Mouse (Mus musculus) liver, postnatal 0 days (tissue): ENCODE results near the gene Rtn4ip1. TPM values are rescaled to one million over a fixed set of nuclear protein-coding genes. Genes with fewer than 3 reads are reported as not detected.
"Not testable (repeated sequence)": the region's sequence is repeated elsewhere in the genome, so short reads cannot be mapped to it uniquely, and the experiment has no call there.

Experiments
- ATAC-seq: fragments of 200-750 bp; cut with Nextera tagmentation; 2 replicates; pipeline ENCODE4 v1.8.0; 2017; ENCODE audit warnings: mild to moderate bottlenecking, moderate library complexity
- DNase-seq: peaks from one replicate; pipeline ENCODE4 v3.0.0-alpha.2; 2016
- H3K27ac ChIP-seq: fragments of 300-500 bp; sonication (generic); 2 replicates; pipeline ENCODE4 v1.5.1; 2014; ENCODE audit warnings: antibody characterized with exemption, moderate library complexity, mild to moderate bottlenecking, low read depth
- H3K27me3 ChIP-seq: fragments of 300-500 bp; sonication (generic); 2 replicates; pipeline ENCODE4 v1.6.1; 2014; ENCODE audit warnings: low read length, control low read depth, mixed read lengths; ENCODE audit not compliant: insufficient read depth
- H3K36me3 ChIP-seq: fragments of 300-500 bp; sonication (generic); replicated peaks from 2 replicates; pipeline ENCODE4 v1.6.1; 2014; ENCODE audit warnings: mild to moderate bottlenecking, control low read depth, low read length, moderate library complexity, mixed read lengths; ENCODE audit not compliant: insufficient read depth
- H3K4me1 ChIP-seq: fragments of 300-500 bp; sonication (generic); 2 replicates; pipeline ENCODE4 v1.6.1; 2014; ENCODE audit warnings: antibody characterized with exemption, mild to moderate bottlenecking, control low read depth; ENCODE audit not compliant: insufficient read depth
- H3K4me2 ChIP-seq: fragments of 300-500 bp; sonication (generic); 2 replicates; pipeline ENCODE4 v1.6.1; 2014; ENCODE audit warnings: low read depth, mild to moderate bottlenecking, low read length, moderate library complexity, mixed read lengths
- H3K4me3 ChIP-seq: fragments of 300-500 bp; sonication (generic); 2 replicates; pipeline ENCODE4 v1.5.1; 2014; ENCODE audit warnings: low read depth, low read length
- H3K9ac ChIP-seq: fragments of 300-500 bp; sonication (generic); replicated peaks from 2 replicates; pipeline ENCODE4 v1.6.1; 2014; ENCODE audit warnings: mild to moderate bottlenecking, moderate library complexity
- H3K9me3 ChIP-seq: fragments of 300-500 bp; sonication (generic); 2 replicates; pipeline ENCODE4 v1.6.1; 2016; ENCODE audit warnings: mild to moderate bottlenecking, control low read depth, low read length, mixed read lengths
- CTCF ChIP-seq: sonication (generic); IDR thresholded peaks from 2 replicates; pipeline ENCODE4 v1.5.1; 2016; ENCODE audit warnings: antibody characterized with exemption, low read depth
- EP300 ChIP-seq: IDR thresholded peaks from 2 replicates; pipeline ENCODE4 v1.6.1; 2016; ENCODE audit warnings: antibody characterized with exemption, low read depth, mild to moderate bottlenecking
- WGBS: fragments of 180-500 bp; shearing (Covaris S2); extraction: QIAGEN DNeasy Blood & Tissue Kit; methylation state at CpG from one replicate; pipeline ENCODE4 v1.1.7; 2014; ENCODE audit not compliant: insufficient replicate concordance; 5-methylcytosine and 5-hydroxymethylcytosine counted together
- polyA plus RNA-seq: library from polyadenylated mRNA; unstranded; fragments of >200 nt; fragmentation: Nextera tagmentation; extraction: Ambion mirVana; gene quantifications from 2 replicates; pipeline ENCODE4 v1.2.1, GENCODE M21; 2015

Rtn4ip1 gene
- polyA plus RNA-seq, 1 experiment from 2014 or later = 9.6 TPM

- 68% methylated on average over 4 of the region's 4 CpGs for WGBS
- no peaks in the 10 kb centered on the region for H3K9me3 ChIP-seq
- no peaks in the 10 kb centered on the region for H3K27me3 ChIP-seq
- H3K4me3 ChIP-seq = no peak overlapping the region
- ATAC-seq (0 out of 2 replicates have a peak, but pooled peaks have one; percentile 31), DNase-seq (no peak)
- peaks cover 14% of the 10 kb centered on the region for H3K36me3 ChIP-seq
- H3K9ac ChIP-seq = no peak overlapping the region
- TF ChIP-seq EP300 (no peak), CTCF (no peak)
- no peak overlapping the region for H3K27ac ChIP-seq
- H3K4me1 ChIP-seq = no peaks in the 10 kb centered on the region
- no peak overlapping the region for H3K4me2 ChIP-seq
Observed at GRCm38 (mm10) chr10:43943736-43944135, 42.1 kb downstream of the Rtn4ip1 start.

GRCm38 (mm10) chr10:43945435-43945834, 43.8 kb downstream of the Rtn4ip1 start:
- TF ChIP-seq EP300 (no peak), CTCF (no peak)
- H3K9me3 ChIP-seq = no peaks in the 10 kb centered on the region
- H3K4me3 ChIP-seq = no peak overlapping the region
- DNase-seq (no peak), ATAC-seq (no peak)
- H3K9ac ChIP-seq = no peak overlapping the region
- H3K36me3 ChIP-seq = peaks cover 14% of the 10 kb centered on the region
- H3K27ac ChIP-seq = no peak overlapping the region
- no peaks in the 10 kb centered on the region for H3K27me3 ChIP-seq
- H3K4me2 ChIP-seq = no peak overlapping the region
- 80% methylated on average over 4 of the region's 4 CpGs for WGBS
- no peaks in the 10 kb centered on the region for H3K4me1 ChIP-seq

GRCm38 (mm10) chr10:43953942-43954341, 52.3 kb downstream of the Rtn4ip1 start:
- peaks cover 11% of the 10 kb centered on the region; the same call in 1 of the 2 replicates for H3K36me3 ChIP-seq
- H3K4me2 ChIP-seq = no peak overlapping the region
- no peaks in the 10 kb centered on the region for H3K4me1 ChIP-seq
- no peak overlapping the region for H3K4me3 ChIP-seq
- H3K27ac ChIP-seq = no peak overlapping the region
- H3K27me3 ChIP-seq = no peaks in the 10 kb centered on the region
- no peak overlapping the region for H3K9ac ChIP-seq
- DNase-seq = peak; percentile 70
- H3K9me3 ChIP-seq = no peaks in the 10 kb centered on the region
- ATAC-seq = peak; percentile 12; the same call in 1 of the 2 replicates
- TF ChIP-seq EP300 (no peak), CTCF (peak; percentile 88)

GRCm38 (mm10) chr10:43964943-43965342, 63.3 kb downstream of the Rtn4ip1 start:
- Histone ChIP-seq H3K27ac (no peak overlapping the region), H3K36me3 (peaks cover 3% of the 10 kb centered on the region; the same call in 1 of the 2 replicates), H3K27me3 (no peaks in the 10 kb centered on the region), H3K9me3 (no peaks in the 10 kb centered on the region), H3K4me1 (no peaks in the 10 kb centered on the region), H3K9ac (no peak overlapping the region), H3K4me3 (no peak overlapping the region), H3K4me2 (no peak overlapping the region)
- no peak for DNase-seq
- WGBS = 66% methylated on average over 2 of the region's 2 CpGs
- ATAC-seq = no peak
- TF ChIP-seq EP300 (no peak), CTCF (no peak)

GRCm38 (mm10) chr10:43973244-43973643, 71.6 kb downstream of the Rtn4ip1 start:
- DNase-seq (no peak), ATAC-seq (no peak)
- Histone ChIP-seq H3K4me1 (no peaks in the 10 kb centered on the region), H3K9me3 (no peaks in the 10 kb centered on the region), H3K4me2 (no peak overlapping the region), H3K27ac (no peak overlapping the region), H3K9ac (no peak overlapping the region), H3K27me3 (no peaks in the 10 kb centered on the region), H3K36me3 (peaks cover 2% of the 10 kb centered on the region; the same call in 1 of the 2 replicates), H3K4me3 (no peak overlapping the region)
- WGBS = 54% methylated on average over 2 of the region's 2 CpGs
- TF ChIP-seq EP300 (no peak), CTCF (no peak)

- no peak for ATAC-seq
- 46% methylated on average over 3 of the region's 3 CpGs for WGBS
- Histone ChIP-seq H3K27me3 (no peaks in the 10 kb centered on the region), H3K4me1 (no peaks in the 10 kb centered on the region), H3K4me3 (no peak overlapping the region), H3K9ac (no peak overlapping the region), H3K27ac (no peak overlapping the region), H3K4me2 (no peak overlapping the region), H3K36me3 (peaks cover 6% of the 10 kb centered on the region; the same call in 1 of the 2 replicates), H3K9me3 (no peaks in the 10 kb centered on the region)
- TF ChIP-seq EP300 (no peak), CTCF (no peak)
- no peak for DNase-seq
Observed at GRCm38 (mm10) chr10:43977353-43977752, 75.7 kb downstream of the Rtn4ip1 start.

GRCm38 (mm10) chr10:43980080-43980479, 78.5 kb downstream of the Rtn4ip1 start:
- Histone ChIP-seq H3K9me3 (no peaks in the 10 kb centered on the region), H3K27me3 (no peaks in the 10 kb centered on the region), H3K4me3 (no peak overlapping the region), H3K9ac (no peak overlapping the region), H3K4me2 (no peak overlapping the region), H3K36me3 (0 out of 2 replicates have a peak, but pooled peaks cover 6% of the 10 kb centered on the region), H3K27ac (no peak overlapping the region), H3K4me1 (no peaks in the 10 kb centered on the region)
- no peak for TF ChIP-seq CTCF
- no peak for TF ChIP-seq EP300
- WGBS = 23% methylated on average over 1 of the region's 1 CpGs
- DNase-seq (no peak), ATAC-seq (no peak)

GRCm38 (mm10) chr10:43980742-43981141, 79.1 kb downstream of the Rtn4ip1 start:
- 77% methylated on average over 3 of the region's 3 CpGs for WGBS
- not testable (repeated sequence) for H3K4me3 ChIP-seq, H3K9ac ChIP-seq, H3K27me3 ChIP-seq, ATAC-seq, H3K9me3 ChIP-seq, H3K27ac ChIP-seq, H3K4me2 ChIP-seq, DNase-seq, H3K4me1 ChIP-seq, H3K36me3 ChIP-seq
